Mouse (Mus musculus) ovary, postnatal 36 days (tissue): ENCODE results near the gene Fam185a.
A peak's percentile ranks its signal among the peaks of the same experiment; 100 is the strongest.

Experiments used
- DNase-seq: peaks from one replicate; pipeline ENCODE4 v3.0.0; 2022; ENCODE audit warnings: low spot score, mixed read lengths

Gene Fam185a

DNA sequence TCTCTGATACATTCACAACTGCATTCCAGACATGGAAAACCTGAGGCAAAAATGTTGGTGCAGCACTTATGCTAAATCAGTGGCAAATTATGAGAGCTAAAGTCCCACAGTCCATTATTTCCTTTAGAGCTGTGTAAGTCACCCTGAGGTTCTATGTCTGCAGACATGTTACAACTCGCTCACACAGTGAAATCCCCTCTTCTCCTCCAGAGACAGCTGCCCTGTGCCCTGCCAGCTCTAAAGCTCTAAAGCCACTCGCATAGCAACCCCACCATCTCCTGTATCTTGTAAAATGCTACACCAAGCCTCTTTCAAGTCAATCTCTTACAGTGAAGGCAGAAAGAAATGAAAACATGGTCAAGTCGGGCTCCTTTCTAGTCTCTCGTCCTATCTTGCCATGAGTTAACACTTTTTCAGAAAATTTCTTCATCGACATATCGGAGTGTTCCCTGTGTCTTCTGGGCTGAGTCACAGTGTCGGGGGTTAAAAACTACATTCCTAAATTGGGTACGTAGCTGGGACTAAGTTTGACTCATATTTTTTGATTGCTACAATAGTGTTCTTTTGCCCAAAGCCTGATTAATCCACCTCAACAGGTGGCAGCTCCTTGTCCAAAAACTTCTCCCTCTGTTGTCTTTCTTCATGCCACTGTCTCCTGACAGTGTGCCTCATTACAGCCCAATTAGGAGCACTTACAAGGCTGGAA is 68.7 kb downstream of the Fam185a start:
- DNase-seq = no peak

DNA sequence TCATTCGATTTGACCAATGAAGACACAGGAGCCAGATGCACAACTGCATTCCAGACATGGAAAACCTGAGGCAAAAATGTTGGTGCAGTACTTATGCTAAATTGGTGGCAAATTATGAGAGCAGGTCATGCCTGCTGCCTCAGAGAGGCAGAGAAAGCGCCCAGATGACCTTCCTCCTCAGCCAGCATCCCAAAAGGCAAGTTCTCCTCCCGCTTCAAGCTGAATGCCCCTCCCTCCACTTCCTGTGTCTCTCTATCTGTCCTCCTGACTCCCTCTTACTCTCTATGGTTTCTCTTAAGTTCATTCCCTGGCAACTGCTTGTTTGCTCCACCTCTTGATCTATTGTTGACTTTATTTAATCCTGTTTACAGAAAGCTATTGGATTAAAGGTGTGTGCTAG is 70.0 kb downstream of the Fam185a start:
- DNase-seq = no peak

DNA sequence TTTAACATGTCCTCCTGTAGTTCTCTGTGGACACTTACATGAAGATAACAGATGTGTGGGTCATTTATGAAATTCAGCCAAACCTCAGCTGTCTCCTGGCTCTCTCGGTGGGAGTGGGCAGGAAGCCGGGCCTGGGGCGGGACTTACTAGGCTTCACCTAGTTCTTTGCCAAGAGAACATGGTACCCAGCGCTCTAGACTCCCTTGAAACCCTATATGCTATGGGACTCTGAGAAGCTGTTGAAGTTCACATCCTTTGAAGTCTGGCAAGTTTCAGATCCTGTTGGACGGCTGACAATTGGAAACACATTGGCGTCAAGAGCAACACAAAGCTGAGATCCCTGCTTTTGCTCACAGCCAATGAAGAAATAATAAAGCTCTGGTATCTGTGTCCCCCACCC is 71.6 kb downstream of the Fam185a start:
- DNase-seq = no peak

DNA sequence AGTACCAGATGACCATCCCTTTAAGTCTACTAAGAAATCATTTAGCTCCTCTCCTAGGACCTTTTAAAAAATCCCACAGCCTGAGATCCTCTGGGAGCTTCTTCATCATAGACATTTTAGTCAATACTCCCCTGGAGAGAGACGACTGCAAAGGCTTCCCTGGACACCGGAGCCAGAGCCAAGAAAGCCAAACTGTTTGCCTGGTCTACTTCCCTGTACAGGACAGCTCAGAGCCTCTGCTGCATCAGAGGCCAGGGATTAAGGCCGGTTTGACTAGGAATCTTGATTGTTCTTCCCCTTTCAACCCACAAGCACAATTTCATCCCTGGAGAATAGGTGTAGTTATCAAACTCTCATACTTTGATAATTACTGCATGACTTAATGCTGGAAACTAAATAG is 72.1 kb downstream of the Fam185a start:
- DNase-seq = no peak

DNA sequence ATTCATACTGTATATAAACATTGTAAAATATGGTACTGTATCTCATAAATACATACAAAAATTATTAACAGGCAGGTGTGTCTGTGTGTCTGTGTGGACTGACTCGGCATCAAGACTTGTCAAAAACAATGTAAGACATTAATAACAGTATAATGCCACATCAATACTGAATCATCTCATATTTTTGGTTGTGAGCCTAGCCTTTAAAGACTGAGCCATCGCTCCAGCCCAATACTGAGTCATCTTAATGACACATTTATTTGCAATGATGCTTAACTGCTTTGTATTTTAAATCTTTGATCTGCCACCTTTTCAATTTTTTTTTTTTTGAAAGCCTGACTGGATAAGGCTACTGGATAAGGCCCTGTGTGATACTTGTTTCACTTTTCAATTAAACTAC is 73.7 kb downstream of the Fam185a start:
- no peak for DNase-seq

DNA sequence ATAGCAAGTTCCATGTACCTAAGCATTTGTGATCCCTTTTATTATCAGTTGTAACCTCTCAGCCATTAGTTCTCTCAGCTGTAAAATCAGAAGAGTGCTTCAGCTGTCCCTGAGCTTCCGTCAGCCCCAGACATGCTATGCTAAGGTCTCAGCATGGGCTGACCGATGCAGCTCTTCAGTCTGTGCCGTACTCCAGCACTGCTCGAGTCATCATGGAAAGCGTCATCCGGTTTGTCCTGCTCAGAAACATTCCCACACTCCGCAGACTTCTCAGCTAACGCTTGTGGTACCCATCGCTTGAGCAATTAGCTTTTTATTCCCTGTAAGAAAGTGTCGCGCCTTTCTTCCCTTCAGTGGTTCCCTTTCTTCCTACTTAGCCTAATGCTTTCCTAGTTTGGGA is 74.2 kb downstream of the Fam185a start:
- no peak for DNase-seq

DNA sequence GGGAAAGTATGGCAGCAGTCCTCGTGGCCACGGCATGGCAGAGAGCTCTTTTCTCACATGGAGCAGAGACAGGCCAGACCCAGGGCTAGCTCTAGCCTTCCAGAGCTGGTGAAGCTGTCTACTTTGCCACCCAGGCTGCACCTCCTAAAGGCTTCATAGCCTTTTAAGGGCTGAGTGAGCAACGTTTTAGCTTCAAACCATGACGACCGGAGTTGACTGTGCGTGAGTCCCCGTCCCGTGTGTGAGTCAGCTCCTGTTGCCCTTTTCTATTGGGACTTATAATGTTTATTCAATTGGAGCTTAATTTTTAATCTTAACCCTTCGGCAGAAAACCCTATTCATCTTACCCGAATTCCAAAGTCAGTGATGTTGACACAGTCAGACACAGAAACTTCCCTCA is 75.4 kb downstream of the Fam185a start:
- DNase-seq = no peak

DNA sequence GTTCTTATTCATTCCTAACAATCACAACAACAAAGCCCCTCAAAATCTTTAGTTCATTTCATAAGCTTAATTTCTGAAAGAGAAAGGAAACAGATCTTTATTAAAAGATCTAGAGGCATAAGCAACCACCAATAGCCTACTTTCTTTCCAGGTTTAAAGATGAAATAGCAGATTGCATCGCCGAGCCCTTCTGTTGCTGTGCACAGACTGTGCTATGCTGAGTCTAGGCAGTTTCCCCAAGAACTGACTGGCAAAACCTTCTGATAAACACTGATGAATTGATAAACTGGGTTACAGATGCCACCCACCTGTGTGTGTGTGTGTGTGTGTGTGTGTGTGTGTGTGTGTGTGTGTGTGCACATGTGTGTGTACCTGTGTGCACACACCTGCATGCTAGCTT is 76.2 kb downstream of the Fam185a start:
- no peak for DNase-seq

DNA sequence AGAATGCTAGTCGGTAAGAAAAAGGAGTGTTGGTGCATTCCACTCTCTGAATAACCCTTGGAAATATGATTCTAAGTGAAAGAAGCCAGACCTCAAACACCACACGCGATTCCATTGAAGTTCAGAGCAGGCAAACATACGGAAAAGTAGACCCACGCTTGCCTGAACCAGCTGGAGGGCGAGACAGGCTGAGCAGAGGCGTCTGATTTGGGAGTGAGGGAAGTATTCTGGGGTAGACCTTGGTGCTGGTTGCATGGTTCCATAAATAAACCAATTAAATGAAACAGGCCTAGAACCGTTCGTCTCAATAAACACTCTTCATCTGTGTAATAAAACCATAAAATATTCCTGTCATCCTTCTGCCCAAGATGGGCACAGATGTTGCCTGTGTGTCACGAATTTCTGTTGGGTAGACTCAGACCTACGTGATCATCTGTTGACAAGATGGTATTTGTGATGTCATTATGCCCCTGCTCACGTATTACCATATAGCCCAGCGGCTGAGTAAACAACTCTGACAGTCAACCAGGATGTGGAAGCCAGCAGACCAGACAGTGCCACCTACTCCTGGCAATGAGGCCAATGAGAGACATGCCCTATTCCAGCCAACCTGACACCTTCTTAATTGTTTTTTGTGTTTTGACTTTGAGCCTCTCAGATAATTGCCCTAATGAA is 78.3 kb downstream of the Fam185a start:
- no peak for DNase-seq

DNA sequence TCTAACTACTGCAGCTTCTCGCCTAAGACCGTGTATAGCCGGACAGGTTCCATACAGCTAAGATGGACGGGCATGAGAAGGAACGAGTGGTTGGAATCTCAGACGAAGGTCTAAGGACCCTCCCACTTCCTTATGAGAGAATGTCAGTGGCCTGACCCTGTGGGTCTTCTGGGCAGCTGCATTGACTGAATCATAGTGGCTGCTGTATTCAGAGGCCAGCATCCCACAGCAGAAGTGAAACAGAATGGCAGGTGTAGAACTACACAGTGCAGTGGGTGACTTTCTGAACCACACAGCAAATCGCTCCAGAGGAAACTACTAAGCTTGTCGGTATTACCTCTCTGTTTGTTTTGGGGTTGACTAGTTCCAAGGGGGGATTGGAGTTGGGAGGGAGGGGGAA is 80.4 kb downstream of the Fam185a start:
- no peak for DNase-seq

DNA sequence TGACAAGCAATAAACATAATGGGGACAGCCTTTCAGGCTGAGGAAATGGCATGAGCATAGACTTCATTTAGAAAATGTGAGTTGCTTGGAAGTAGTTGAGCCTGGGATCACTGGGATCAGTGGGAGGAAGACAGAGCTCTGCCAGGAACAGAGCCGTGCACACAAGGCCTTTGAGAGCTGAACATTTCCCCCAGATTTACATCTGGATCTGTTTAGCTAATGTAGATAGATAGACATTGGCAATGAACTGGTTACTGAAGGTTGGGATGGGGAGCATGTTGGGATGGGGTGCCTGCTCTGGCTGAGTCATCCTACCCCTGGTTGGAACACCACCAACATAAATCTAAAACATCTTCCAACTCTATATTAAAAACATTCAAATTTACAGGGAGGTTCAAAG is 82.1 kb downstream of the Fam185a start:
- DNase-seq = no peak

DNA sequence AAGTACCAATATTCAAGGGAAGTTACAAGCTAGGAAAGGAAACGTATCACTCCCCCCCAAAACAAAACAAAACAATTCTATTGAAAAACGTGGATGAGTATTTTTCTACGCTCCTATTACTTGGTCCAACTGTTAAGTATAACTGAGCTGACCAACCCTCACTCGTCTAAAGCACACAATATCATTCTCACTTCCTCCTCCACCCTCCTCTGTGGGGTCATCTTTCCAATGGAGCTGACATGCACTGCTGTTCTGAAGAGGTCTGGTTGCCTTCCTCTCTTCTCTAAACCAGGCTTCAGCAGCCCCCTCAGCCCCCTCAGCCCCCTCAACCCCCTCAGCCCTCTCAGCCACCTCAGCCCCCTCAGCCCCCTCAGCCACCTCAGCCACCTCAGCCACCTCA is 85.0 kb downstream of the Fam185a start:
- DNase-seq = no peak

DNA sequence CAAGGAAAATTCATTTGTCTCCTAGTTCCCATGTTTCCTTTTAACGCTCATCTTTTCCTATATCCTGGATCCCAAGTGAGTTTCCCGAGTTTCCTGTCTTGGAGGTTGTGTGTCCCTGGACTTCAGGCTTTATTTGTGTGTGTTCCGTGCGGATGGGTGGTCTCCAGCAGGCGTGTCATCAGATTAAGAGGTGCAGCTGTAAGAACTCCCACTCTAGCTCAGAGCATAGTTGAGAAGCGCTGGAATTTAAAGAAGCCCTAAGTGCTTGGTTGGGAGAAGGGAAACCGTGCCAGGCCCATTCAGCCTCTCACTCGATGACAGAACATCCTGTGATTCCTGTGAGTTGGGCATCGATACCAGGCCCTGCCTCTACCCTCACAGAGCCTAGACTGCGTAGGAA is 88.6 kb downstream of the Fam185a start:
- DNase-seq = no peak

DNA sequence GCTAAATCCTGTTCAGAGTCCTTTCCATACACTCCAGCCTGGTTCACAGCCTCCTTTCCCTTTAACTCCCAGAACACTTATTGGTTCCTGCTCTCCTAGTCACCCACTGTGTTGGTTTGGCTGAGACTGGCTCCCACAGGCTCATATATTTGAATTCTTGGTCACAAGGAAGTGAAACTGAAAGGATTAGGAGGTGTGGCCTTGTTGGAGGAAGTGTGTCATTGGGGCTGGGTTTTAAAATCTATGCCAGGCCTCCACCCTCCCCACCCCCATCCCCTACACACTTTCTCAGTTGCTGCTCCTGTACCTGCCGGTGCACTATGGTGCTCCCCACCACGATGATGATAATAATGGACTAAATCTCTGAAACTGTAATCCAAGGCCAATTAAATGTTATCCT is 92.8 kb downstream of the Fam185a start:
- no peak for DNase-seq

DNA sequence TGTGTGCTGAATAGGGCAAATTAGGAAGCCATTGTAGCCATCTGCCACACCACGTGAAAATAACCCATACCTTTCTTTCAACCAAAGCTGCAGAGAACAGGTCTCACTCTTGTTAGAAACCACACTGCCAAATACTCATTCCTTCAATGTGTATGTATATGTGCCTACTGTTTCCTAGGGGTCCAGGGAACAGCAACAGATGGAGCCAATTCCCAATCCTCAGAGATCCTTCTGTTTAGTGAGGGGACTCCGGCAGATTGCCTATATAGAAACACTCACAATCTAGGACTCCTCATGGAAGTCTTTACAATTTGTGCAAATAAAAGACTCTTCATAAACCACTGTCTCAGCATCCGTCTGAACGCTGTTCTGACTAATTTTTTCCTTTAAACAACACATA is 93.4 kb downstream of the Fam185a start:
- DNase-seq = no peak

DNA sequence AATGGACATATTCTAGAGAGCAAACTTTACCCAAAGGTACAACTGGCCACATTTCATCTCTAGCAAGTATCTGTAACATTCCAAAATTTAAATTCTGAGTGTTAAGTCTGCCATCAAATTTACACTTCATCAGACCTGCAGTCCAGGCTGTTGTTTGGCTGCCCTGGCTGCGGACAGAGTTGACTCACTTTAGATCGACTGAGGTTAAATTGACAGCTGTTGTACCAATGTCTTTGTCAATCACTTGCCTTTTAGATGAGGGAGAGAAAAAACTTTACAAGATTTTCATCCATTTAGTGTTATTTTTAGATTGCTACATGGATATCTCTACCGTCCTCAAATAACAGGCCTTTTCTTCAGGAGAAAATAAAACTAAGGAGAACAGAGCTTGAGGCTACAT is 94.4 kb downstream of the Fam185a start:
- DNase-seq = no peak

DNA sequence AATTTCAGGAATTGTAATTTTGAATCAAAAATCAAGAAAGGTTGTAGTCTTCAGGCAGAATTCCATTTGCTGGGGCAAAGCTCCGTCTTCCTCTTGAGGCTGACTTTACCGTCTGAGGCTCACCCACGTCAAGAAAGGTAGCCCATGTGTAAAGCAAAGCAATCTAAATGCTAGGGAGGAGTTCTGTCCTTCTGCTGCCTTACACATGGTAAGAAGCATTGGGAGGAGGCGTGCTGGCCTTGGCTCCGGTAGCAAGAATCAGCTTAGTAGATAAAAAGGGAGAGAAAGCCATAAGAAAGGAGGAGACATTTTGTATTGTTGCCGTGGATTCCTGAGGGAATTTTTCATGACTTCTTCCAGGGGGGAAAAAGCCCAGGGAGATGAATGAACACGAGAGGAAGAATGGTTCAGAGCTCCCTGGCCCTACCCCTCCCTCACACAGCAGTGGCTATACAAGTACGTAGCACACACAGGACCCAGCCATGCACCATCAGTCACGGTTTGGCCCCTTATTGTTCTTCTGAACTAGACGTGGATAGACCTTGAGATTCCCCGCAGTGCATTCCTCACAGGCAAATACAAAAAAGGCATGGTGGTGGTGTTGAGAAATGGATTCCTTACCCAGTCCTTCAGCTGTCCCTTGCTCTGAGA is 102.2 kb downstream of the Fam185a start:
- peak; percentile 19 for DNase-seq

DNA sequence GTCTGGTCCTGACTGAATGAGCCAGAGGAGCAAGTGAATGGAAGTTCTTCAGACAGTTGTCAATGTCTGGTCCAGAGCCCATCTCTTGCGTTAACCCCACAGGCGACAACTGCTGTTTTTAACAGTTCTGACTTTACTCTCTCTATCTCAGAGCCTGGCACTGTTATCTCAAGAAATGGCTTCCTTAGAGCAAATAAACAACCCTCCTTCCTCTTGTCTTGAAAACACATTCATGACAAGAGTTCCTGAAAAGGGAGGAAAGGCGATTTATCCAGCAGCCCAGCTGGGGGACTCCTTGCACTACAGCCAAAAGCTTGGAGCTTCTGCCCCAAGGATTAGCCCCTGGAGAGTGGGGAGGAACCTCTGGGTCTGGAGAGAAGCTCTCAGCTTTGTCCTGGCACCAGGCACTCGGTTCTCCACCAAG is 102.7 kb downstream of the Fam185a start:
- DNase-seq = peak; percentile 34

DNA sequence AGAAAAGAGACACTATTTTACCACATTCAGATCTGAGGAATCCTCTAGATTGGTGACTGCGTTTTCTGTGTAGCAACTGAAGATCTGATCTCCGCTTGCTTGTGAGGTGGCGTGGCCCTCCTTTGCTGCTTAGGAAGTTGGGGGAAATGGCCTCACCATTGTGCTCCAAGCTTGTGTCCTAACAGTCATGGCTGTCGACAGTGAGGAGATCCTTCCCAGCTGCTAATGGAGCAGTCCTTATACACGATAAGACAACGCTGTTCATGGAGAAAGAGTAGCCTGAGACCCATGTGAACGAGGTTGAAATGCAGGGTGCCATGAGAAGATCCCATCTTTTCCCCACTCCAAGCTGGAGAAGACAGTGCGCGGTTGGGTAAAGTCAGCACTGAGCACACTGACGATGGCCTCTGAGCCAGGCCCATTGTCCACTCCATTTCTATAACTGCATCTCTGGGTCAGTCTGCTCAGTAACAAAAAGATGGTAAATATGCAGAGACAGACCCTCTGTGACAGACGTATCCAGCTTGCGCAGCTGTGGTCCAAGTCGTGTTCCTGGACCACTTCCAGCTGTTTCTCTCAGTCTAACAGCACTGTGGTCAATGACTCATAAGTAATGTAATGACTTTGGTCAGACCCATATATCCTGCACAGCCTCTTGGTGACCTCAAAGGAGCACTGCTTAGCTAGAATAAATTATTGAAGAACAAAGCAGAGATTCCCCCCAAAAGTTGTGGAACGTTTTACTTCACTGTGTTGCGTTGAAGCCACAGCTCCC is 103.5 kb downstream of the Fam185a start:
- no peak for DNase-seq

DNA sequence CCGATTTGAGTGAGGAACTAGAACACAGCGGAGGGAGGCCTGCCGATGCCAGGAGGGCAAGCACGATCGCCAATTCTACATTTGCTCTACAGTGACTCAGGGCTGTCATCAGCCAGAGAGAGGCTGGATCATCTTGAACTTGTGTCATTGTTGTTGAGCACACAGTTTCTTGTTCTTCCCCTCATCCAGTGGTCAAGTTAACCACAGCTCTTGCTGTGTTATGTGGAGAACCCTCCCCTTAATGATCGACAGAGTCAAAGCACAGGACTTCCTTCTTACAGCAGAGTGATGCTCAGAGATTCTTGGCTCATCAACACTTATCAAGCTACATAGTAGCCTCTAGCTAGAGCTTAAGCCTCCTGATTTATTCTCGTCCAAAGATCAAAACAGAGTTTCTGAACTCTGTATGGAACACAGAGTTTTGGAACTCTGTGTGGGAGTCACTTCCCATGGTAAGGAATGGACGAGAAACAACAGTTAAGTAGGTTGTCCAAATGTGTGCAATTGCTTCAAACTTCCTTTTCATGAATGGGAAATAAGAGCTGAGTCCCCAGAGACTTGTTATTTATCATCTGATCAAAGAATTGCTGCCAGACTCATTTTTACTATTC is 104.5 kb downstream of the Fam185a start:
- DNase-seq = no peak
